Mouse (Mus musculus) intestine, postnatal 0 days (tissue): Measurements from ENCODE around the gene Adam26b. TPM values are rescaled to one million over a fixed set of nuclear protein-coding genes. Genes with fewer than 3 reads are reported as not detected.
"Not testable (repeated sequence)": the region's sequence is repeated elsewhere in the genome, so short reads cannot be mapped to it uniquely, and the experiment has no call there.

ENCODE experiments used
- ATAC-seq: fragments of 200-750 bp; cut with Nextera tagmentation; 2 replicates; pipeline ENCODE4 v1.8.0; 2017; ENCODE audit warnings: mild to moderate bottlenecking, moderate TSS enrichment, moderate library complexity
- H3K27ac ChIP-seq: fragments of 300-500 bp; sonication (generic); 2 replicates; pipeline ENCODE4 v1.5.1; 2014; ENCODE audit warnings: mild to moderate bottlenecking, low read depth, low read length, moderate library complexity
- H3K27me3 ChIP-seq: fragments of 300-500 bp; sonication (generic); replicated peaks from 2 replicates; pipeline ENCODE4 v1.6.1; 2014; ENCODE audit warnings: low read length, mixed read lengths; ENCODE audit not compliant: control insufficient read depth, insufficient read depth
- H3K36me3 ChIP-seq: fragments of 300-500 bp; sonication (generic); 2 replicates; pipeline ENCODE4 v1.6.1; 2014; ENCODE audit warnings: mild to moderate bottlenecking, moderate library complexity; ENCODE audit not compliant: control insufficient read depth, insufficient read depth
- H3K4me1 ChIP-seq: fragments of 300-500 bp; sonication (generic); replicated peaks from 2 replicates; pipeline ENCODE4 v1.6.1; 2014; ENCODE audit warnings: antibody characterized with exemption, low read length, mixed read lengths; ENCODE audit not compliant: control insufficient read depth, insufficient read depth
- H3K4me2 ChIP-seq: fragments of 300-500 bp; sonication (generic); replicated peaks from 2 replicates; pipeline ENCODE4 v1.6.1; 2014; ENCODE audit warnings: low read depth, mild to moderate bottlenecking, moderate library complexity
- H3K4me3 ChIP-seq: fragments of 300-500 bp; sonication (generic); 2 replicates; pipeline ENCODE4 v1.5.1; 2014; ENCODE audit warnings: low read depth, low read length
- H3K9ac ChIP-seq: fragments of 300-500 bp; sonication (generic); 2 replicates; pipeline ENCODE4 v1.6.1; 2014; ENCODE audit warnings: mild to moderate bottlenecking, low read depth, low read length
- H3K9me3 ChIP-seq: fragments of 300-500 bp; sonication (generic); 2 replicates; pipeline ENCODE4 v1.6.1; 2016; ENCODE audit warnings: mixed run types; ENCODE audit not compliant: control insufficient read depth
- WGBS: fragments of 180-500 bp; shearing (Covaris S2); extraction: QIAGEN DNeasy Blood & Tissue Kit; methylation state at CpG from one replicate; pipeline ENCODE4 v1.1.7; 2014; 5-methylcytosine and 5-hydroxymethylcytosine counted together
- polyA plus RNA-seq: library from polyadenylated mRNA; unstranded; fragments of >200 nt; fragmentation: Nextera tagmentation; extraction: Ambion mirVana; gene quantifications from 2 replicates; pipeline ENCODE4 v1.2.1, GENCODE M21; 2015

The Adam26b gene
- polyA plus RNA-seq, result not detected in 2 replicates

GRCm38 (mm10) chr8:43528006-43528405 is at the start of gene Adam26b:
Gene Adam26b (minus strand): TSS chr8:43528106.
- not testable (repeated sequence) for H3K27ac ChIP-seq, H3K9me3 ChIP-seq, H3K4me2 ChIP-seq, H3K36me3 ChIP-seq, H3K4me3 ChIP-seq, H3K4me1 ChIP-seq, H3K9ac ChIP-seq, H3K27me3 ChIP-seq, ATAC-seq

- ATAC-seq, H3K27me3 ChIP-seq, H3K4me2 ChIP-seq, H3K4me3 ChIP-seq, H3K9ac ChIP-seq, H3K27ac ChIP-seq, H3K36me3 ChIP-seq, H3K9me3 ChIP-seq, H3K4me1 ChIP-seq: not testable (repeated sequence)
- 93% methylated on average over 2 of the region's 2 CpGs for WGBS
Observed at GRCm38 (mm10) chr8:43576607-43577006, 48.7 kb upstream of the Adam26b start, which contains the start of gene Adam26a. Gene Adam26a (minus strand): TSS chr8:43576707.

Other genes with a start within 250 kb of the Adam26b start
- gene Zfp42, start 221.1 kb downstream of the Adam26b start, polyA plus RNA-seq, result not detected in 2 replicates
- not detected in 2 replicates for gene Adam26a, start 48.6 kb upstream of the Adam26b start, polyA plus RNA-seq
- not detected in 2 replicates for gene Gm5346, start 99.2 kb upstream of the Adam26b start, polyA plus RNA-seq
- gene Adam34, start 181.9 kb upstream of the Adam26b start, polyA plus RNA-seq, result not detected in 2 replicates